Mouse (Mus musculus) forebrain, embryonic 10.5 days (tissue): ENCODE results near the gene Rundc3a. TPM values are rescaled to one million over a fixed set of nuclear protein-coding genes. Genes with fewer than 3 reads are reported as not detected.

Source experiments
- DNase-seq: peaks from one replicate; pipeline ENCODE4 v3.0.0-alpha.2; 2017; ENCODE audit warnings: low spot score; ENCODE audit errors: extremely low spot score
- H3K27ac ChIP-seq: fragments of 300-500 bp; sonication (generic); 2 replicates; pipeline ENCODE4 v1.5.1; 2016; ENCODE audit warnings: mild to moderate bottlenecking
- H3K27me3 ChIP-seq: fragments of 300-500 bp; sonication (generic); 2 replicates; pipeline ENCODE4 v1.6.1; 2016; ENCODE audit warnings: mild to moderate bottlenecking; ENCODE audit not compliant: poor library complexity, severe bottlenecking
- H3K36me3 ChIP-seq: fragments of 300-500 bp; sonication (generic); replicated peaks from 2 replicates; pipeline ENCODE4 v1.6.1; 2016; ENCODE audit warnings: mild to moderate bottlenecking, moderate library complexity
- H3K4me1 ChIP-seq: fragments of 300-500 bp; sonication (generic); 2 replicates; pipeline ENCODE4 v1.6.1; 2016
- H3K4me3 ChIP-seq: fragments of 300-500 bp; sonication (generic); 2 replicates; pipeline ENCODE4 v1.5.1; 2016; ENCODE audit warnings: mild to moderate bottlenecking, moderate library complexity
- H3K9me3 ChIP-seq: fragments of 300-500 bp; sonication (generic); 2 replicates; pipeline ENCODE4 v1.6.1; 2016; ENCODE audit warnings: mild to moderate bottlenecking, moderate library complexity
- WGBS: fragments of 180-500 bp; shearing (Covaris S2); methylation state at CpG from one replicate; pipeline ENCODE4 v1.1.7; 2016; 5-methylcytosine and 5-hydroxymethylcytosine counted together
- polyA plus RNA-seq: library from polyadenylated mRNA; unstranded; fragments of >200 nt; fragmentation: Nextera tagmentation; extraction: Ambion mirVana; gene quantifications from 2 replicates; pipeline ENCODE4 v1.2.1, GENCODE M21; 2016

Gene Rundc3a
- polyA plus RNA-seq, 1 experiment from 2014 or later, result 13.5 TPM

- WGBS, result 89% methylated on average over 12 of the region's 12 CpGs
- Histone ChIP-seq H3K36me3 (no peaks in the 10 kb centered on the region), H3K27ac (peak overlapping the region; percentile 67; the same call in 1 of the 2 replicates), H3K9me3 (no peaks in the 10 kb centered on the region), H3K4me1 (peaks cover 25% of the 10 kb centered on the region), H3K27me3 (peaks cover 45% of the 10 kb centered on the region), H3K4me3 (no peak overlapping the region)
- no peak for DNase-seq
These were observed 21.1 kb upstream of the Rundc3a start for GRCm38 (mm10) chr11:102371926-102372685.

GRCm38 (mm10) chr11:102372936-102373335 is 20.3 kb upstream of the Rundc3a start:
- H3K9me3 ChIP-seq, result no peaks in the 10 kb centered on the region
- H3K36me3 ChIP-seq, result no peaks in the 10 kb centered on the region
- peaks cover 25% of the 10 kb centered on the region for H3K4me1 ChIP-seq
- H3K4me3 ChIP-seq, result peak overlapping the region; percentile 18; the same call in 1 of the 2 replicates
- WGBS, result 43% methylated on average over 14 of the region's 14 CpGs
- H3K27me3 ChIP-seq, result peaks cover 45% of the 10 kb centered on the region
- peak overlapping the region; percentile 67 for H3K27ac ChIP-seq
- no peak for DNase-seq

GRCm38 (mm10) chr11:102373646-102374045 is 19.6 kb upstream of the Rundc3a start:
- peak overlapping the region; percentile 67 for H3K27ac ChIP-seq
- H3K9me3 ChIP-seq, result peaks cover under 1% of the 10 kb centered on the region; the same call in 1 of the 2 replicates
- H3K4me1 ChIP-seq, result peaks cover 25% of the 10 kb centered on the region
- H3K36me3 ChIP-seq, result no peaks in the 10 kb centered on the region
- DNase-seq, result no peak
- H3K27me3 ChIP-seq, result peaks cover 45% of the 10 kb centered on the region
- peak overlapping the region; percentile 18; the same call in 1 of the 2 replicates for H3K4me3 ChIP-seq
- 29% methylated on average over 2 of the region's 2 CpGs for WGBS

- DNase-seq, result no peak
- Histone ChIP-seq H3K4me3 (no peak overlapping the region), H3K9me3 (peaks cover 5% of the 10 kb centered on the region; the same call in 1 of the 2 replicates), H3K4me1 (peaks cover 25% of the 10 kb centered on the region), H3K27ac (no peak overlapping the region), H3K27me3 (peaks cover 45% of the 10 kb centered on the region), H3K36me3 (no peaks in the 10 kb centered on the region)
- 69% methylated on average over 7 of the region's 7 CpGs for WGBS
These were observed 19.0 kb upstream of the Rundc3a start for GRCm38 (mm10) chr11:102374108-102374725.

- peak; percentile 56 for DNase-seq
- peaks cover 5% of the 10 kb centered on the region; the same call in 1 of the 2 replicates for H3K9me3 ChIP-seq
- 8% methylated on average over 23 of the region's 23 CpGs for WGBS
- peaks cover 45% of the 10 kb centered on the region for H3K27me3 ChIP-seq
- peak overlapping the region; percentile 41 for H3K4me3 ChIP-seq
- peaks cover 25% of the 10 kb centered on the region for H3K4me1 ChIP-seq
- H3K36me3 ChIP-seq, result no peaks in the 10 kb centered on the region
- H3K27ac ChIP-seq, result peak overlapping the region; percentile 81
These were observed 17.7 kb upstream of the Rundc3a start for GRCm38 (mm10) chr11:102375196-102376173.

- Histone ChIP-seq H3K4me1 (peaks cover 25% of the 10 kb centered on the region), H3K4me3 (peak overlapping the region; percentile 41), H3K36me3 (no peaks in the 10 kb centered on the region), H3K27me3 (peaks cover 45% of the 10 kb centered on the region), H3K27ac (peak overlapping the region; percentile 81), H3K9me3 (peaks cover 5% of the 10 kb centered on the region; the same call in 1 of the 2 replicates)
- DNase-seq, result no peak
- 16% methylated on average over 8 of the region's 8 CpGs for WGBS
These were observed 16.9 kb upstream of the Rundc3a start for GRCm38 (mm10) chr11:102376196-102376835.

- Histone ChIP-seq H3K9me3 (peaks cover 5% of the 10 kb centered on the region; the same call in 1 of the 2 replicates), H3K27me3 (peaks cover 42% of the 10 kb centered on the region), H3K4me3 (no peak overlapping the region), H3K36me3 (no peaks in the 10 kb centered on the region), H3K4me1 (peaks cover 28% of the 10 kb centered on the region), H3K27ac (no peak overlapping the region)
- WGBS, result 61% methylated on average over 12 of the region's 12 CpGs
- no peak for DNase-seq
These were observed 16.0 kb upstream of the Rundc3a start for GRCm38 (mm10) chr11:102377186-102377585.

GRCm38 (mm10) chr11:102380091-102380490 is 13.1 kb upstream of the Rundc3a start:
- H3K4me1 ChIP-seq, result peaks cover 19% of the 10 kb centered on the region
- 88% methylated on average over 5 of the region's 5 CpGs for WGBS

GRCm38 (mm10) chr11:102381341-102382100 is 11.7 kb upstream of the Rundc3a start:
- peaks cover 2% of the 10 kb centered on the region for H3K27me3 ChIP-seq
- H3K9me3 ChIP-seq, result peaks cover 5% of the 10 kb centered on the region; the same call in 1 of the 2 replicates
- WGBS, result 62% methylated on average over 4 of the region's 4 CpGs
- no peak overlapping the region for H3K27ac ChIP-seq
- no peaks in the 10 kb centered on the region for H3K36me3 ChIP-seq
- no peak for DNase-seq
- H3K4me3 ChIP-seq, result no peak overlapping the region
- peaks cover 5% of the 10 kb centered on the region for H3K4me1 ChIP-seq

More at GRCm38 (mm10) chr11:102380091-102380490, 13.1 kb upstream of the Rundc3a start:
- DNase-seq, result no peak
- Histone ChIP-seq H3K36me3 (no peaks in the 10 kb centered on the region), H3K9me3 (peaks cover 5% of the 10 kb centered on the region; the same call in 1 of the 2 replicates), H3K27ac (no peak overlapping the region), H3K4me3 (no peak overlapping the region), H3K27me3 (peaks cover 16% of the 10 kb centered on the region)

GRCm38 (mm10) chr11:102382794-102383193 is 10.4 kb upstream of the Rundc3a start:
- no peak for DNase-seq

More at GRCm38 (mm10) chr11:102382794-102383193, 10.4 kb upstream of the Rundc3a start:
- Histone ChIP-seq H3K36me3 (no peaks in the 10 kb centered on the region), H3K4me3 (no peak overlapping the region), H3K4me1 (0 out of 2 replicates have a peak, but pooled peaks cover 3% of the 10 kb centered on the region), H3K9me3 (peaks cover 5% of the 10 kb centered on the region; the same call in 1 of the 2 replicates), H3K27me3 (no peaks in the 10 kb centered on the region), H3K27ac (no peak overlapping the region)
- 92% methylated on average over 3 of the region's 3 CpGs for WGBS
